Mouse (Mus musculus) layer of hippocampus, postnatal 36 days (tissue): ENCODE results near the gene Nacad. TPM values are rescaled to one million over a fixed set of nuclear protein-coding genes. Genes with fewer than 3 reads are reported as not detected.

Experiments
- DNase-seq, 2 experiments: peaks; one replicate each; pipeline ENCODE4 v3.0.0; 2022
- total RNA-seq, 2 experiments: library from RNA; stranded (reverse); gene quantifications; 2 replicates each; pipeline ENCODE4 v1.2.3; 2021

Nacad gene
- total RNA-seq, 2 experiments from 2014 or later: 39.0 to 48.5 TPM

- no peak for DNase-seq
These were observed 1.8 kb downstream of the Nacad start for GRCm38 (mm10) chr11:6603887-6604603.

- no peak for DNase-seq
These were observed 2.6 kb downstream of the Nacad start for GRCm38 (mm10) chr11:6603224-6603623.

GRCm38 (mm10) chr11:6602662-6603061 lies 3.2 kb downstream of the Nacad start:
- no peak for DNase-seq

- DNase-seq: no peak
These were observed 4.0 kb downstream of the Nacad start for GRCm38 (mm10) chr11:6601649-6602480.

- DNase-seq: no peak
These were observed 5.4 kb downstream of the Nacad start for GRCm38 (mm10) chr11:6600284-6600944.

GRCm38 (mm10) chr11:6599831-6600230 lies 6.0 kb downstream of the Nacad start:
- no peak for DNase-seq

- DNase-seq: no peak
These were observed 6.7 kb downstream of the Nacad start for GRCm38 (mm10) chr11:6599011-6599681.

- DNase-seq: no peak
These were observed 7.5 kb downstream of the Nacad start for GRCm38 (mm10) chr11:6598191-6598889.

- DNase-seq: no peak
These were observed 8.3 kb downstream of the Nacad start for GRCm38 (mm10) chr11:6597523-6597922.

- no peak for DNase-seq
These were observed 9.2 kb downstream of the Nacad start for GRCm38 (mm10) chr11:6596616-6597015.

- no peak for DNase-seq
These were observed 9.6 kb downstream of the Nacad start for GRCm38 (mm10) chr11:6596205-6596604.

- DNase-seq: no peak
These were observed 10.5 kb downstream of the Nacad start for GRCm38 (mm10) chr11:6595339-6595738.

GRCm38 (mm10) chr11:6594845-6595244 lies 11.0 kb downstream of the Nacad start:
- DNase-seq: no peak

- peak in 1 of 2 experiments; percentile 15 for DNase-seq
These were observed 12.4 kb downstream of the Nacad start for GRCm38 (mm10) chr11:6593406-6593805.

GRCm38 (mm10) chr11:6590933-6591675 lies 14.7 kb downstream of the Nacad start:
- no peak for DNase-seq

GRCm38 (mm10) chr11:6589838-6590237 lies 16.0 kb downstream of the Nacad start:
- no peak for DNase-seq

GRCm38 (mm10) chr11:6588295-6588694 lies 17.6 kb downstream of the Nacad start:
- no peak for DNase-seq

- no peak for DNase-seq
These were observed 18.5 kb downstream of the Nacad start for GRCm38 (mm10) chr11:6587249-6587940.

- no peak for DNase-seq
These were observed 19.2 kb downstream of the Nacad start for GRCm38 (mm10) chr11:6586660-6587059.

GRCm38 (mm10) chr11:6585748-6586147 lies 20.1 kb downstream of the Nacad start:
- no peak for DNase-seq

- DNase-seq: no peak
These were observed 24.3 kb downstream of the Nacad start for GRCm38 (mm10) chr11:6581560-6581959.
